Mouse (Mus musculus) B cell, adult 2 months (primary cell): ENCODE measurements around the gene Slc25a44.

ENCODE experiments used
- DNase-seq, 2 experiments: peaks; one replicate each; pipeline ENCODE4 v3.0.0; 2022

Slc25a44 gene

GRCm38 (mm10) chr3:88365705-88366361 lies 59.1 kb downstream of the Slc25a44 start:
- DNase-seq = no peak

- DNase-seq = no peak
These were observed 60.6 kb downstream of the Slc25a44 start, which contains the start of gene Paqr6 for GRCm38 (mm10) chr3:88364337-88364736. Paqr6 (plus strand) TSS chr3:88364584.

GRCm38 (mm10) chr3:88363700-88364099 lies 61.2 kb downstream of the Slc25a44 start:
- DNase-seq = no peak

- DNase-seq = no peak
These were observed 63.2 kb downstream of the Slc25a44 start for GRCm38 (mm10) chr3:88361612-88362313.

DNA sequence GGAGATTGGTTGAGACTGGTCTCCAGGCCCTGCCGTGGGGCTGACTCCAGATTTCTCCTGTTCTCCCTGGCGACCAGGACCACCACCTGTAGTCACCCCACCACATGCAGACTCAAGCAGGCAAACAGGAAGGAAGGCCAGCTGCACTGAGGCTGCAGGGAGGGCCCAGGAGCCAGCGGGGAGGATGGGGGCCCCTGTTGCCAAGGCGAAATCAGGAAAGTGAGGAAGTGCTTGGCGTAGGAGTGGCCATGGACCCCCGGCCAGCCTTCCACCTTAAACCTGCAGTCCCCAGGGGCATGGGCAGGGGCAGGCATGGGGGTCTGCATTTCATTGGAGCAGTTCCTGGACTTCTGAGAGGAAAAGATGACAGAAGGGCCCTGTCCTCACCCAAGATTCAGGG lies 63.8 kb downstream of the Slc25a44 start:
- DNase-seq = no peak
